Comparison of ENCODE assay signal across 34 mouse cellular contexts in the genomic region with DNA sequence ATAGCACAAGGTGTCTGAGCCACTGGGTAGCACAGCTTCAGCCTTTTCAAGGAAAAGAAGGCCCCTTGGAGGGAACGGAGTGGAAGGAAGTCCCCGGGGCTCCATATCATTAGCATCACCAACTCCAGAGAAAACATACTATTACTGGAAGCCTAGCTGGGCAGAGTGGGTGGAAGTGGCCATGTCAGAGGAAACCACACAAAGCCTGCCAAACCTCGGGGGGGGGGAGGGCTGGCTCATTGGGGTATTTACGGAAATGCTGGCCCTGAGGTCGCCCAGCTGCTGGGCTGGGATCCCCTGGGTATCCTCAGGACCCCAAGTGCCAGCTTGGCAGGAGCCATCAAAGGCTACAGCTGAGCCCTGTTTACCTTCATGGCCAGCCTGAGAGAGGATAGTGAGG. TPM values are rescaled to one million over a fixed set of nuclear protein-coding genes. Genes with fewer than 3 reads are reported as not detected.
DNase-seq lines count a peak whose midpoint lies in the region; ATAC-seq and TF ChIP-seq lines count a peak whose summit lies in the region.
"Had no signal": no experiment of that assay in that cellular context is flagged by ENCODE, and none has a peak within 500 bp of the region (broad histone marks: within the 10 kb centered on the region; RNA-seq: fewer than 3 reads in every experiment).

No protein-coding gene starts in this region.

- TF ChIP-seq CTCF in gastrocnemius, adult 2 months (IDR thresholded peaks at IDR 0.05) = no peak

- H3K27me3 ChIP-seq in intestine, embryonic 16.5 days (replicated peaks; ENCODE audit: control insufficient read depth, insufficient read depth, low read length) = no peaks in the 10 kb centered on the region
- H3K27me3 ChIP-seq in kidney, embryonic 15.5 days = no peaks in the 10 kb centered on the region
- H3K27me3 ChIP-seq: forebrain, embryonic 12.5 days; hindbrain, embryonic 13.5 days; limb, embryonic 13.5 days had no signal

- no peak overlapping the region for H3K27ac ChIP-seq in intestine, embryonic 16.5 days (ENCODE audit: low read length)
- H3K27ac ChIP-seq in gastrocnemius, adult 2 months = no peak overlapping the region
- H3K27ac ChIP-seq in kidney, embryonic 15.5 days = no peak overlapping the region
- H3K27ac ChIP-seq: forebrain, embryonic 12.5 days; heart, embryonic 10.5 days; heart, embryonic 15.5 days; hindbrain, embryonic 13.5 days; limb, embryonic 13.5 days; midbrain, embryonic 10.5 days had no signal

- WGBS in intestine, embryonic 16.5 days = 69% methylated on average over 5 of the region's 5 CpGs
- 55% methylated on average over 5 of the region's 5 CpGs for WGBS in kidney, embryonic 15.5 days

- intact Hi-C loops in gastrocnemius, adult 2 months (cut with DNase I) = no loop called here

- no peak overlapping the region for H3K4me2 ChIP-seq in intestine, embryonic 16.5 days (ENCODE audit: low read depth, low read length)
- no peak overlapping the region for H3K4me2 ChIP-seq in kidney, embryonic 15.5 days
- H3K4me2 ChIP-seq: forebrain, embryonic 12.5 days; heart, embryonic 15.5 days; hindbrain, embryonic 13.5 days; limb, embryonic 13.5 days; liver, embryonic 11.5 days had no signal

- H3K4me1 ChIP-seq in intestine, embryonic 16.5 days (ENCODE audit: control insufficient read depth, insufficient read depth, low read length) = no peaks in the 10 kb centered on the region
- no peaks in the 10 kb centered on the region for H3K4me1 ChIP-seq in kidney, embryonic 15.5 days
- H3K4me1 ChIP-seq: forebrain, embryonic 12.5 days had no signal

- no peak overlapping the region for H3K4me3 ChIP-seq in intestine, embryonic 16.5 days (ENCODE audit: low read length)
- H3K4me3 ChIP-seq in gastrocnemius, adult 2 months = no peak overlapping the region
- H3K4me3 ChIP-seq in kidney, embryonic 15.5 days (replicated peaks) = no peak overlapping the region
- H3K4me3 ChIP-seq: erythroblast, embryonic 14.5 days; forebrain, embryonic 12.5 days; heart, embryonic 10.5 days; heart, embryonic 15.5 days; hindbrain, embryonic 13.5 days; limb, embryonic 13.5 days; midbrain, embryonic 10.5 days had no signal

- ATAC-seq in common myeloid progenitor, adult 5-6 weeks (replicated peaks; ENCODE audit: low read depth, poor library complexity, severe bottlenecking) = peak; percentile 84
- ATAC-seq in granulocyte monocyte progenitor cell, adult 5-6 weeks (replicated peaks; ENCODE audit: poor library complexity, severe bottlenecking) = peak; percentile 46; the same call in 1 of the 2 replicates
- ATAC-seq in intestine, embryonic 16.5 days = no peak
- ATAC-seq in kidney, embryonic 15.5 days (replicated peaks; ENCODE audit: low FRiP score) = no peak
- ATAC-seq: forebrain, postnatal 0 days; intestine, postnatal 0 days; lung, postnatal 0 days had no signal

- no peak overlapping the region for H3K9ac ChIP-seq in intestine, embryonic 16.5 days (ENCODE audit: low read depth, low read length)
- H3K9ac ChIP-seq in kidney, embryonic 15.5 days = no peak overlapping the region
- H3K9ac ChIP-seq: forebrain, embryonic 12.5 days; forebrain, postnatal 0 days; heart, embryonic 15.5 days; hindbrain, embryonic 13.5 days; limb, embryonic 13.5 days had no signal

- H3K36me3 ChIP-seq in intestine, embryonic 16.5 days (ENCODE audit: control insufficient read depth, insufficient read depth, low read length) = no peaks in the 10 kb centered on the region
- H3K36me3 ChIP-seq in kidney, embryonic 15.5 days = no peaks in the 10 kb centered on the region
- H3K36me3 ChIP-seq: forebrain, embryonic 12.5 days; G1E; heart, embryonic 10.5 days; heart, embryonic 15.5 days; hindbrain, embryonic 13.5 days; limb, embryonic 13.5 days; midbrain, embryonic 10.5 days had no signal

- DNase-seq in 3134 (ENCODE audit: extremely low read depth, insufficient read length, low spot score) = peak; percentile 49
- DNase-seq in 416B (ENCODE audit: low read depth) = peak; percentile 41
- DNase-seq in gastrocnemius, adult 2 months = no peak
- no peak for DNase-seq in cerebellum, adult 8-10 months
- DNase-seq: adrenal gland, adult 2 months; cerebellum, adult 11-12 months; cerebellum, postnatal 10 days; forebrain, postnatal 0 days; gastrocnemius, postnatal 10 days; kidney, adult 9 months; kidney, postnatal 14 days; lung, adult 18-20 months; lung, postnatal 4 days; thymus, postnatal 4 days had no signal

- no peaks in the 10 kb centered on the region for H3K9me3 ChIP-seq in intestine, embryonic 16.5 days (ENCODE audit: control insufficient read depth, low read length)
- H3K9me3 ChIP-seq in kidney, embryonic 15.5 days (replicated peaks) = no peaks in the 10 kb centered on the region
- H3K9me3 ChIP-seq: forebrain, embryonic 12.5 days; G1E; heart, embryonic 10.5 days; heart, embryonic 15.5 days; hindbrain, embryonic 13.5 days; limb, embryonic 13.5 days; midbrain, embryonic 10.5 days had no signal

RNA-seq across cellular contexts. Expression of a gene that starts 7.6 kb away (rescaled TPM):
- not detected in 2 replicates for total RNA-seq in common myeloid progenitor, adult 5-6 weeks (2017)
- total RNA-seq in granulocyte monocyte progenitor cell, adult 5-6 weeks (2014; fragmentation: Nextera tagmentation) = not detected in 2 replicates
- total RNA-seq in granulocyte monocyte progenitor cell, adult 5-6 weeks (2017) = not detected in 2 replicates
- polyA plus RNA-seq in intestine, embryonic 16.5 days (2015; fragmentation: Nextera tagmentation; extraction: Ambion mirVana) = 0.24 and 0.76 TPM in 2 replicates
- 1 to 10 TPM in 1 of 2 experiments, under 1 TPM in 1; 0.87 to 1.8 TPM for total RNA-seq in gastrocnemius, adult 2 months (2021)
- polyA plus RNA-seq in kidney, embryonic 15.5 days (2015; fragmentation: Nextera tagmentation; extraction: Ambion mirVana) = 0.62 and 1.0 TPM in 2 replicates
- total RNA-seq: forebrain, postnatal 0 days; G1E; layer of hippocampus, adult 18-20 months had no signal
- polyA plus RNA-seq: erythroblast, embryonic 14.5 days; G1E; intestine, postnatal 0 days; liver, embryonic 11.5 days had no signal

RNA-seq across cellular contexts. Expression of a gene that starts 40.4 kb away (rescaled TPM):
- not detected in 2 replicates for total RNA-seq in common myeloid progenitor, adult 5-6 weeks (2017)
- not detected in 2 replicates for total RNA-seq in granulocyte monocyte progenitor cell, adult 5-6 weeks (2014; fragmentation: Nextera tagmentation)
- not detected in 2 replicates for total RNA-seq in granulocyte monocyte progenitor cell, adult 5-6 weeks (2017)
- not detected in 2 replicates for polyA plus RNA-seq in intestine, embryonic 16.5 days (2015; fragmentation: Nextera tagmentation; extraction: Ambion mirVana)
- total RNA-seq in gastrocnemius, adult 2 months (2021) = not detected
- not detected in 2 replicates for polyA plus RNA-seq in kidney, embryonic 15.5 days (2015; fragmentation: Nextera tagmentation; extraction: Ambion mirVana)
- total RNA-seq: adrenal gland, adult 2 months; G1E; gastrocnemius, postnatal 10 days; heart, postnatal 25 days; layer of hippocampus, postnatal 10 days had no signal
- polyA plus RNA-seq: erythroblast, embryonic 14.5 days; forebrain, embryonic 12.5 days; forebrain, postnatal 0 days; G1E; gonadal fat pad, adult 2 months; heart, embryonic 10.5 days; heart, embryonic 15.5 days; hindbrain, embryonic 13.5 days; intestine, postnatal 0 days; limb, embryonic 13.5 days; liver, embryonic 11.5 days; lung, postnatal 0 days; midbrain, embryonic 10.5 days; thymus, postnatal 0 days had no signal

Comparison
In these comparisons a context has a peak if more than half of its experiments do, and no peak if none do; other contexts are left out.
1. DNase-seq: peak in 3134 (single experiment) and 416B (single experiment); none in gastrocnemius, adult 2 months (single experiment) and cerebellum, adult 8-10 months (single experiment).
2. ATAC-seq: peak in common myeloid progenitor, adult 5-6 weeks (single experiment) and granulocyte monocyte progenitor cell, adult 5-6 weeks (single experiment); none in intestine, embryonic 16.5 days (single experiment) and kidney, embryonic 15.5 days (single experiment).